Mouse (Mus musculus): ENCODE results near the gene Lrmp.

Lrmp gene

DNA sequence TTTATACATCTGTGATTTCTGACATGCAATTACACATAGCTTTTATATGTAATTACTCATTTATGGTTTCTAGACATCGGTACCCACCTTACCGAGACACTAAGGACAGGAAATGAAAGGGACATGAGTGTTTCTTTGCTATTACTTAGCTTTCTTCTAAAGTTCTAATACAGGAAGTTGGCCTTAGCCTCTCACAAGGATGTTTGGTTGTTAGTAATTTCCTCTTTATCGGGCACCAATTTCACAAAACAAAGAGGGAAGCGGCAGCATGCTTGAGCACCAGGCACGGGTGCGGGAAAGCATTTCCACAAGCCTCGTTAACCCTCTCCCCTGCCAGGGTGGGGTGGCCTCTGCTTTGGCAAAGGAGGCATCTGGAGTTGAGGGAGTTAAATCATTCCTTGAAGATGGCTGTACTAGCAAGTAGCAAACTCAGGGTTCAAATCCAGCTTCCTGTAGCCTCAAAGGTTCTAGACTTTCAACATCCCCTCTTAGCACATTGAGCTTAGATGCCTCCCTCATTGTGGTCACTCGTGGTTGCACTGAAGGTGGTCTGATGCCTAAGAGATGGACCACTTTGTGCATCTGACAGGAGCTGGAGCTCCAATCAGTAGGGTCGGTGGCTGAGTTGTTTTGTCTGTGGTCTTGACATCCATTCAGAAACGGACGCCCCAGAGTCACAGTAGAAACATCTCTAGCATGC is 24.5 kb downstream of the Lrmp start:
- DNase-seq = no peak

DNA sequence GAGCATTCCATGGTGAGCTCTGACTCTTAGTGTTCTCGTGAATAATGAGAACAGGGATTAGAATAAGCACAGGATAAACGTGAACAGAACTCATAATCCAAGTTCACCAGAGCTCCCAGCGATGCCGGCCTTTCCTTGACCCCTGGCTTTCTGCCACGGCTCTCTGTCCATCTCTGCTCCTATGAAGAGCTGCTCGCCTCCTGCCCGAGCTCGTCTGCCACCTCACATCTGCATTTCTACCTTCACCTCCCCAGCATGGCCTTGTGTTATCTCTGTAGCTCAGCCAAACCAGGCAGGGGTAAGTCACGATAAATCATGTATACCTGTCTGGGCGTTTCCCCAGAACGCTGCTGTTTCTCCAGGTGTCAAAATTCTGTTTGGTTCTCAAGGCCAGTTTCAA is 25.3 kb downstream of the Lrmp start:
- no peak for DNase-seq

DNA sequence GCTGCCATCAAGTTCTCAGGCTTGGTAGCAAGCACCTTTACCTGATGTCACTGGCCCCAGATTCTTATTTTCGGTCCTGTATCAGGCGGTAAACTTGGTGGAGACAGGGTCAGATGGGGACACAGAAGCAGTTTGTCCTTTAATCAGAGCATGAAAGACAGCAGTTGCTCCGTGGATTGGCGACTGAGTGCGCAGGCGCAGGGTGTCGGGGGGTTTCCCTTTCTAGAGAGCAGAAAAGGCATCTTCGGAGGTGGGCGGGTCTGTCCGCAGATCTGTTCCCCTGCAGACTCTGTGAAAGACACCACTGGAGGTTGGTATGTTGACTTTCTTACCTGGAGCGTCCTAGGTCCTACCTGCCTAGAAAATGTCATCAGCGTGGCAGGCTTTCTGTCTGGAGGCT is 26.4 kb downstream of the Lrmp start:
- DNase-seq = no peak

DNA sequence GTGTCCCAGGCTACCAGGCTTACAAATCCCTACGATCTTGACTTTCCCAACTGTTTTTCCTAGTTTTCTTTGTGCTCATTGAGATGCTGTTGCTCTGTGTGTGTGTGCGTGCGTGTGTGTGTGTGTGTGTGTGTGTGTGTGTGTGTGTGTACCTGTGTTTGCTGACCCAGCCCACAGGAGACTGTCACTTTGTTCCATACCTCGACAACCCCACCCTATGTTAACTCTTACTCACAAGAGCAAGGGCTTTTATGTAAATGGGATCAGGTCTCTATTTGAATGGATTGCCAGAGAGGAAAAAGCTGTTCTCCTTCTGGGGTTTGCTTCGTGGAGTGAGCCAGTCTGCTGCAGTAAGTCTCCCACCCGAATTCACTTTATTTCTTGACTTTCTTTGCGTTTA is 29.7 kb downstream of the Lrmp start:
- DNase-seq = no peak

GRCm38 (mm10) chr6:145147716-145148115 is 32.3 kb downstream of the Lrmp start:
- no peak for DNase-seq

- DNase-seq = no peak
Measured at GRCm38 (mm10) chr6:145149054-145149453, 33.6 kb downstream of the Lrmp start.

GRCm38 (mm10) chr6:145158619-145159018 is 43.2 kb downstream of the Lrmp start:
- no peak for DNase-seq

- DNase-seq = no peak
Measured at GRCm38 (mm10) chr6:145160581-145160980, 45.1 kb downstream of the Lrmp start.

- DNase-seq = no peak
Measured at GRCm38 (mm10) chr6:145171892-145172606, 56.6 kb downstream of the Lrmp start.

GRCm38 (mm10) chr6:145173781-145174191 is 58.3 kb downstream of the Lrmp start:
- no peak for DNase-seq

DNA sequence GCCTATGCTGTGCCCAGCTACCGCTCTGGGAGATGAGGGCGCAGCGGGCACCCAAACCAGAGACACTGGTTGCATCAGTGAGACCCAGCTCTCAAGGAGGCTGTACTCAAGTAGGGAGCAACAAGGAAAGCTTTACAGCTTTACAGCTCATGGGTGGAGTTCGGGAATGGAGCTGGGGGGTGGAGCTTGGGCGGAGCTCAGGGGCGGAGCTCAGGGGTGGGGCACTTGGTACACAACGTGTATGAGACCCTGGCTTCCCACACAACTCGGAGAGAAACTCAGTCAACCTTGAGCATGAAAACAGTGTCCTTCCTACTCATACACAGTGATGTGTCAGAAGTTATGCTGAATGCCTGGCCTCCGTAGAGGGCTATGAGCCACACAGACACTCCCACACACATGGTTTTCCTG is 60.1 kb downstream of the Lrmp start:
- DNase-seq = no peak

- no peak for DNase-seq
Measured at GRCm38 (mm10) chr6:145176474-145176873, 61.0 kb downstream of the Lrmp start.

GRCm38 (mm10) chr6:145179665-145180064 is 64.2 kb downstream of the Lrmp start:
- peak; percentile 7 for DNase-seq

DNA sequence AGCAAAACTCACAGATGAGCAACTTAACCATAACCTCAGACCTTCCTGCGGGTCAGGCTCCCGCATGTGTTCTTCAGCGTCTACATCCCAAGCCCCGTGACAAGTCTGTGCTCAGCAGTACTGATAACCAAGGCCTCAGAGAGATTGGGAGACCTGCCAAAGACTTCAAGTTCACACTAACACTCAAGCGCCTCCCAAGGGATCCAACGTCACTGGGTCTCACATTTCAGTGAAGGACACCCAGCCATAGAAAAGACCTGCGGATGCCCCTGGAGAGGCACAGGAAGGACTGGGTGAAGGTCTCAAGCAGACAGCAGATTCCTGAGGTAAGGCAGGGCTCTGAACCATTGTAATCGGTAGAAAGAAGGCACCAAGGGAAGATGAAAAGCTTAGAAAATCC is 66.6 kb downstream of the Lrmp start:
- no peak for DNase-seq

DNA sequence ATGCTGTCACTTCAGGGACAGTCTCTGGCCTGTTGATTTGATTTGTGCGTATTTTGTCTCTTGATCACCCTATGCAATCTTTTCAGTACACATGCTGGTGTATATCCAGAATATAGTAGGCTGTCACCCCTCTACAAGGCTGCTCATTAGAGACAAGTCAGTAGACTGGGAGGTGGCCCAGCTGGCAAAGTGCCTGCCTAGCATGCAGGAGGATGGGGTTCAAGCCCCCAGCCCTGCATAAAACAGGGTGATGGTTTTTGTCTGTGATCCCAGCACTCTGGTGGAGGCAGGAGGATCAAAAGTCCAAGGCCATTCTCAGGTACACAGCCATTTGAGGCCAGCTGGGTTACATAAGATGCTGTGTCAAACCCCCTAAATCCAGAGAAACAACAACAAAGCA is 70.6 kb downstream of the Lrmp start:
- no peak for DNase-seq

GRCm38 (mm10) chr6:145187093-145188088 is 71.9 kb downstream of the Lrmp start:
- DNase-seq = peak; percentile 29

DNA sequence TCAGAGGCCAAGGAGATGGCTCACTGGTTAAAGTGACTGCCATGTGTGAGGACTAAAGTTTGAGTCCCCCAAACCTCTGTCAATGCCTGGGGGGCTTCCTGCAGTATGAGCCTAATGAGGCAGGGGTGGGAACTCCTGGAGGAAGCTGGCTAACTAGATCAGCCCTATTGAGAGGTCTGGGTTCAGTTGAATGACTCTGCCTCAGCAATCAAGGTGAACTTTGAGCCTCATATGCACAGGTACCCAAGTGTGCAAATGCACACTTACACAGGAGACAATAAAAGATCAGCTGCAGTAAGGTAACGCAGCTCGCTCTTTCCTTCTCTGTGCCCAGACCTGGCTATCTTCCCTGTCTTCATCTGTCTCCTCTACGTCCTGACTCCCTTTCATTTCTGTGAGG is 77.6 kb downstream of the Lrmp start:
- DNase-seq = no peak

DNA sequence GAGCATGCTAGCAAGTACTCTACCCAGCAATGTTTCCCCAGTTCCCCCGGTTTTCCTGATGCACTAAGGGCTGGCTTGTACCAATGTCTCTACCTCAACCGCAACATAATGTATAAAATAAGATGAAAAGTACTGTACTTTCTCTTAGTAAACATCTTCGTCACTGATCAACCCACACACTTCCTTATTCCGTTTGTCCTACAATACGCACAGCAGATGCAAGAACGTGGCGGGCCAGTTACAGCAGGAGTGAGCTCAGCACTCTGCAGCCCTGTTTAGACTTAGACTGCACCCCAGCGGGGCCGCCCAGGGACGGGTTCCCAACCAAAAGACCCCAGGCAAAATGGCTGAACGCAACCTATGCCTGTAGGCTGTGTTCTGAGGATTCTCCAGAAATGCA is 78.0 kb downstream of the Lrmp start:
- no peak for DNase-seq

GRCm38 (mm10) chr6:145197949-145198686 is 82.7 kb downstream of the Lrmp start:
- DNase-seq = no peak

- no peak for DNase-seq
Measured at GRCm38 (mm10) chr6:145202432-145203125, 87.1 kb downstream of the Lrmp start.

- DNase-seq = no peak
Measured at GRCm38 (mm10) chr6:145204440-145204839, 89.0 kb downstream of the Lrmp start.

- no peak for DNase-seq
Measured at GRCm38 (mm10) chr6:145205142-145205541, 89.7 kb downstream of the Lrmp start.

Data from cerebellum, adult 8-10 months (tissue).